Mouse (Mus musculus): ENCODE results near the gene Kcnn4. TPM values are rescaled to one million over a fixed set of nuclear protein-coding genes. Genes with fewer than 3 reads are reported as not detected.

The Kcnn4 gene
- polyA plus RNA-seq, 2 experiments: 90.2 to 113 TPM

DNA sequence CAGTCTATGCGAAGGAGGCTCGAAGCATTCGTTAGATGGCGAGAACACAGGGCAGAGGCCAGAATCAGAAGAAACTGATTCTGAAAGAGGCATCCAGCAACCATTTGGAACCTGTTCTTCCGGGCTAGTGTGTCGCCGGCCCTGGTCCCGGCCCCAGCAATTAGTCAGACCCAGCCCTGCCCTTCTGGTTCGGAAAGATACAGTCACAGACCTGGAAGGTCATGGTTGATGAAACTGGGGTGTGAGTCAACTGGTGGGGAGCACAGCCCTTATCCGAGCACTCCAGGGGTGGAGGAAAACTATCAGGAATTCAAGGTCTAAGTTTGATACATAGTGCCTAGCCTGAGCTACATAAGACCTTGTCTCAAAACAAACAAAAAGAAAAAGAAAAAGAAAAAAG lies 14.0 kb upstream of the Kcnn4 start:
- TF ChIP-seq EP300 (IDR thresholded peaks at IDR 0.05; ENCODE audit: low read depth) (no peak), CTCF (IDR thresholded peaks at IDR 0.05; ENCODE audit: low read depth) (no peak)
- Histone ChIP-seq H3K9me3 (ENCODE audit: control insufficient read depth, low read length) (no peaks in the 10 kb centered on the region), H3K4me1 (replicated peaks; ENCODE audit: control insufficient read depth in 2 of 2, insufficient read depth in 2 of 2, low read length in 1 of 2) (no peaks in the 10 kb centered on the region), H3K27ac (no peak overlapping the region), H3K9ac (replicated peaks) (no peak overlapping the region), H3K4me2 (ENCODE audit: low read depth) (no peak overlapping the region), H3K36me3 (replicated peaks; ENCODE audit: control insufficient read depth, insufficient read depth, low read depth) (no peaks in the 10 kb centered on the region), H3K27me3 (ENCODE audit: control insufficient read depth, insufficient read depth, low read length) (no peaks in the 10 kb centered on the region), H3K4me3 (ENCODE audit: insufficient read depth in 1 of 2, low read depth in 2 of 2, low read length in 2 of 2) (no peak overlapping the region)
- DNase-seq (ENCODE audit: low read depth in 3 of 3, low spot score in 3 of 3) (no peak), ATAC-seq (ENCODE audit: insufficient read depth) (no peak)
- 62% methylated on average over 10 of the region's 10 CpGs for WGBS (ENCODE audit: insufficient replicate concordance)

DNA sequence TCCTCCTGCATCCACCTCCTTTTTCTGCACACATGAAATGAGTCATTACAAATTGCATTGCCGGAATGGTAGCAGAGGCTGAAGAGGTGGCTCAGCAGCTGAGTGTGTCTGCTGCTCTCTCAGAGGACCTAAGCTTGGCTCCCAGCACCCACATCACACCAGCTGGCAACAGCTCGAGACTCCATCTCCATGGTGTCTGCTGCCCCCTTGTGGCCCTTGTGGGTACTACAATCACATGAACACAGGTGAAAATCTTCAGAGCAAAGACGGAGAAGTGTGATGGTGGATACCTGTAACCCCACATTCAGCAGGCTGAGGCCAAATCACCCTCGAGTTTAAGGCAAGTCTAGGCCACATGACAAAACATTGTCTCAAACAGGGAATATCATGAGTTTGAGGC lies 12.2 kb upstream of the Kcnn4 start:
- Histone ChIP-seq H3K27me3 (ENCODE audit: control insufficient read depth, insufficient read depth, low read length) (no peaks in the 10 kb centered on the region), H3K4me3 (ENCODE audit: insufficient read depth in 1 of 2, low read depth in 2 of 2, low read length in 2 of 2) (no peak overlapping the region), H3K27ac (no peak overlapping the region), H3K9me3 (ENCODE audit: control insufficient read depth, low read length) (no peaks in the 10 kb centered on the region), H3K4me1 (replicated peaks; ENCODE audit: control insufficient read depth in 2 of 2, insufficient read depth in 2 of 2, low read length in 1 of 2) (no peaks in the 10 kb centered on the region), H3K9ac (replicated peaks) (no peak overlapping the region), H3K4me2 (ENCODE audit: low read depth) (no peak overlapping the region), H3K36me3 (replicated peaks; ENCODE audit: control insufficient read depth, insufficient read depth, low read depth) (no peaks in the 10 kb centered on the region)
- WGBS (ENCODE audit: insufficient replicate concordance): 39% methylated on average over 4 of the region's 4 CpGs
- no peak for ATAC-seq (ENCODE audit: insufficient read depth)
- no peak for DNase-seq (ENCODE audit: low read depth in 3 of 3, low spot score in 3 of 3)
- TF ChIP-seq EP300 (IDR thresholded peaks at IDR 0.05; ENCODE audit: low read depth) (no peak), CTCF (IDR thresholded peaks at IDR 0.05; ENCODE audit: low read depth) (peak; percentile 95)

GRCm38 (mm10) chr7:24359269-24359668 lies 10.8 kb upstream of the Kcnn4 start:
- WGBS (ENCODE audit: insufficient replicate concordance): 21% methylated on average over 9 of the region's 9 CpGs
- Histone ChIP-seq H3K4me3 (ENCODE audit: insufficient read depth in 1 of 2, low read depth in 2 of 2, low read length in 2 of 2) (no peak overlapping the region), H3K27ac (no peak overlapping the region), H3K27me3 (ENCODE audit: control insufficient read depth, insufficient read depth, low read length) (no peaks in the 10 kb centered on the region), H3K9me3 (ENCODE audit: control insufficient read depth, low read length) (no peaks in the 10 kb centered on the region), H3K4me1 (replicated peaks; ENCODE audit: control insufficient read depth in 2 of 2, insufficient read depth in 2 of 2, low read length in 1 of 2) (peaks cover 0 to 3% of the 10 kb centered on the region in 2 experiments; a peak in 1 of 4 replicates), H3K36me3 (replicated peaks; ENCODE audit: control insufficient read depth, insufficient read depth, low read depth) (no peaks in the 10 kb centered on the region), H3K4me2 (ENCODE audit: low read depth) (no peak overlapping the region), H3K9ac (replicated peaks) (no peak overlapping the region)
- TF ChIP-seq CTCF (IDR thresholded peaks at IDR 0.05; ENCODE audit: low read depth) (no peak), EP300 (IDR thresholded peaks at IDR 0.05; ENCODE audit: low read depth) (no peak)
- ATAC-seq (ENCODE audit: insufficient read depth) (no peak), DNase-seq (ENCODE audit: low read depth in 3 of 3, low spot score in 3 of 3) (no peak)

DNA sequence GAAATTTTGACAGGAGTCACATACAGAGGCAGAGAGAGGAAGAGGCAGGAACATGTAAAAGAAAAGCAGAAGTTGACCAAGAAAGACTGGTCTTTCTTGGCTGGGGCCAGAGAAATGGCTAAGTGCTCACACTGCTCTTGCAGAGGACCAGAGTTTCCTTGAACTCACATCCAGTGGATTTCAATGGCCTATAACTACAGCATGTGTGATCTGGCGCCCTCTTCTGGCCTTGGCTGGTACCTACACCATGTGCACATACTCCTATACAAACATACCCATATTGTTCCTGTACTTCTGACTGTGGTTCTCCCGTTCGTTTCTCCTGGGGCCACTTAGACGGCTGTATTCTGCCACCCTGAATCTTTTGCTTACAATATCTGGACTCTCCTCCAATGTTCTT lies 9.1 kb upstream of the Kcnn4 start:
- Histone ChIP-seq H3K4me3 (ENCODE audit: insufficient read depth in 1 of 2, low read depth in 2 of 2, low read length in 2 of 2) (no peak overlapping the region), H3K27me3 (ENCODE audit: control insufficient read depth, insufficient read depth, low read length) (no peaks in the 10 kb centered on the region), H3K4me1 (replicated peaks; ENCODE audit: control insufficient read depth in 2 of 2, insufficient read depth in 2 of 2, low read length in 1 of 2) (peaks cover 6 to 12% of the 10 kb centered on the region in 2 experiments), H3K36me3 (replicated peaks; ENCODE audit: control insufficient read depth, insufficient read depth, low read depth) (no peaks in the 10 kb centered on the region), H3K4me2 (ENCODE audit: low read depth) (no peak overlapping the region), H3K27ac (no peak overlapping the region), H3K9me3 (ENCODE audit: control insufficient read depth, low read length) (no peaks in the 10 kb centered on the region), H3K9ac (replicated peaks) (no peak overlapping the region)
- DNase-seq (ENCODE audit: low read depth in 3 of 3, low spot score in 3 of 3) (no peak), ATAC-seq (ENCODE audit: insufficient read depth) (no peak)
- TF ChIP-seq CTCF (IDR thresholded peaks at IDR 0.05; ENCODE audit: low read depth): peak; percentile 63
- no peak for TF ChIP-seq EP300 (IDR thresholded peaks at IDR 0.05; ENCODE audit: low read depth)
- WGBS (ENCODE audit: insufficient replicate concordance): 48% methylated on average over 4 of the region's 4 CpGs

DNA sequence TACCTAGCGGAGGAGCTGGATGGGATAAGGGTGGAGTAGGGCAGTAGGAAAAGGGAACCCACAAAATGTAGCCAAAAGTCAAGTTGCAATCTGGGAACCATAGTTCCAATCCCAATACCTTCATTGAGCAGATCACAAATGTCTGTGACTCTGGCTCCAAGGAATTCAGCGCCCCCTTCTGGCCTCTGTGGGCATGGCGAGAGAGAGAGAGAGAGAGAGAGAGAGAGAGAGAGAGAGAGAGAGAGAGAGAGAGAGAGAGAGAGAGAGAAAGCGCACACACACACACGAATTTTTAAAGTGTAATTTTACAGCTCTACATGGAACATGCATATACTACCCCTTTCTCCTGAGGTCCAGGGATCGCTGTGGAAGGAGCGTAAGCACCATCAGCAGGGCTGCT lies 6.8 kb upstream of the Kcnn4 start:
- Histone ChIP-seq H3K9me3 (ENCODE audit: control insufficient read depth, low read length) (no peaks in the 10 kb centered on the region), H3K4me1 (replicated peaks; ENCODE audit: control insufficient read depth in 2 of 2, insufficient read depth in 2 of 2, low read length in 1 of 2) (peaks cover 25 to 34% of the 10 kb centered on the region in 2 experiments), H3K4me2 (ENCODE audit: low read depth) (no peak overlapping the region), H3K27me3 (ENCODE audit: control insufficient read depth, insufficient read depth, low read length) (no peaks in the 10 kb centered on the region), H3K36me3 (replicated peaks; ENCODE audit: control insufficient read depth, insufficient read depth, low read depth) (no peaks in the 10 kb centered on the region), H3K27ac (no peak overlapping the region), H3K9ac (replicated peaks) (no peak overlapping the region), H3K4me3 (ENCODE audit: insufficient read depth in 1 of 2, low read depth in 2 of 2, low read length in 2 of 2) (no peak overlapping the region)
- no peak for ATAC-seq (ENCODE audit: insufficient read depth)
- no peak for DNase-seq (ENCODE audit: low read depth in 3 of 3, low spot score in 3 of 3)
- 24% methylated on average over 6 of the region's 7 CpGs for WGBS (ENCODE audit: insufficient replicate concordance)
- peak; percentile 75 for TF ChIP-seq CTCF (IDR thresholded peaks at IDR 0.05; ENCODE audit: low read depth)
- TF ChIP-seq EP300 (IDR thresholded peaks at IDR 0.05; ENCODE audit: low read depth): no peak

Data from liver, embryonic 14.5 days (tissue).